Mouse (Mus musculus): ENCODE data around the gene Inhbe.

DNA sequence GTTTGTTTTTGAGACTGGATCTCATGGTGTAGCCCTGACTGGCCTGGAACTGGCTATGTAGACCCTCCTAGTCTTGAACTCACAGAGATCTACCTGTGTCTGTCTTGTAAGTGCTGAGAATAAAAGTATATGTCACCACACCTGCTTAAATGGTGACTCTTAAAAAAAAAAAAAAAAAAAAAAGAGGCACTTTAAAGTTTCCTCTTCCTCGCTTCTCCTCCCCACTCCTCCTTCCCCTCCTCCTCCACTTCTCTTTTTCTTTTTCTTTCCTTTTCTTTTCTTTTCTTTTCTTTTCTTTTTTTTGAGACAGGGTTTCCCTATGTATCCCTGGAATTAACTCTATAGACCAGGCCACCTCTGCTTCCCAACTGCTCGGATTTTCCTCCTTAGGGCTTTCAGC is 16.8 kb upstream of the Inhbe start:
- TF ChIP-seq CTCF (IDR thresholded peaks at IDR 0.05; ENCODE audit: low read depth, low read length) (no peak), GATA1 (IDR thresholded peaks at IDR 0.05; ENCODE audit: borderline replicate concordance, low read length) (no peak), TAL1 (conservative IDR thresholded peaks at IDR 0.05; ENCODE audit: low read depth, low read length) (no peak)
